Mouse (Mus musculus) G1E (cell line): ENCODE data around the gene Iqcd.

Experiments
- CTCF ChIP-seq: IDR thresholded peaks from 2 replicates; pipeline ENCODE4 v1.5.1; 2012; ENCODE audit warnings: low read depth, low read length, inconsistent platforms, mixed read lengths
- GATA1 ChIP-seq: IDR thresholded peaks from 2 replicates; pipeline ENCODE4 v1.6.1; 2012; ENCODE audit warnings: borderline replicate concordance, low read length, inconsistent platforms, mixed read lengths
- GATA2 ChIP-seq: IDR thresholded peaks from 2 replicates; pipeline ENCODE4 v1.6.1; 2012; ENCODE audit warnings: low read depth, low read length, inconsistent platforms, borderline replicate concordance
- POLR2AphosphoS5 ChIP-seq: IDR thresholded peaks from 2 replicates; pipeline ENCODE4 v1.6.1; 2012; ENCODE audit warnings: low read depth, low read length, inconsistent platforms; ENCODE audit not compliant: insufficient replicate concordance
- TAL1 ChIP-seq: conservative IDR thresholded peaks from 2 replicates; pipeline ENCODE4 v1.6.1; 2012; ENCODE audit warnings: low read depth, low read length, inconsistent platforms, mixed read lengths

DNA sequence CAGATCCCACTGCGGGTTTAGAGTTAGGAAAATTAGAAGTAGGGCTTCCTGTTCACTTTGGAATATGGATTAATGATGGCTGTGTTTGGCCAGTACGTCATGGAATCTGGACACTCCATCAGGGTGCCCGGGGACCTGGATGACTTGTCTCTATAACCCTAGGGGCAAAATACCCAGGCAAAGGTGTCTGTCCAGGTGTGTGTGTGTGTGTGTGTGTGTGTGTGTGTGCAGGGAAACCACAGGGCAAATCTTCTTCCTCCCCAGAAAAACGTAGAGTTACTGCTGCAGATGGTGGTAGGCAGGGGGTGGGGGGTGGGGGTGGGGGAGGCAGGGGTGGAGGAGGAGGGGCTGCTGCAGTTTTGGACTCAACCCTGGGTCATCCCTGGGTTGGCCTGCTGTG, 58.5 kb downstream of the Iqcd start:
- TF ChIP-seq CTCF (no peak), GATA1 (no peak), POLR2AphosphoS5 (no peak), TAL1 (no peak), GATA2 (no peak)
